Mouse (Mus musculus): Measurements from ENCODE around the gene Accs.

DNA sequence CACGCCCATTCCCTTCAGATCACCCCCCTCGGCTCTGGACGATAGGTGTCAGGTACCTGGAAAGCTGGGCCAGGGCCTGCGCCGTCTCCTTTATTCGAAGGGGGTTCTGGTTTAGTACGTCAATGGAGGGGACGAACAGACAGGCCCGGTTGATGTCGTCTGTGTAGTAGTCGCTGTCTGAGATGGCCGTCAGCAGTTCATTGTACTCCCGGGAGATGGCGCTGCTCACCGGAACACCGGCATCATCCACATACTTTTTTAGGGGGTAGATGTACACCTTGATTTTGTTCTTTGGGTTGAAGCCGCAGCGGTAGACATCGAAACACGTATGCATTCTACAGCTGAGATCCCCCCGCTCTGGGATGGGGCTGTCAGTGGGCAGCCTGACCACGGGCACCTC lies 36.4 kb downstream of the Accs start:
- TF ChIP-seq POLR2A (IDR thresholded peaks at IDR 0.05; ENCODE audit: borderline replicate concordance, low read depth, low read length) (no peak), CTCF (IDR thresholded peaks at IDR 0.05; ENCODE audit: low read depth, low read length) (no peak)

Data from bone marrow macrophage, adult 2 months (primary cell).